Mouse (Mus musculus) E14TG2a.4 (cell line): Measurements from ENCODE around the gene Pld5.
"Not testable (repeated sequence)": the region's sequence is repeated elsewhere in the genome, so short reads cannot be mapped to it uniquely, and the experiment has no call there.

Experiments
- H3K27me3 ChIP-seq: 2 replicates; pipeline ENCODE4 v1.6.1; 2014; ENCODE audit warnings: low read length, control low read depth; ENCODE audit not compliant: insufficient read depth
- H3K36me3 ChIP-seq: 2 replicates; pipeline ENCODE4 v1.6.1; 2014; ENCODE audit warnings: low read length, control low read depth; ENCODE audit not compliant: insufficient read depth
- H3K4me1 ChIP-seq: replicated peaks from 2 replicates; pipeline ENCODE4 v1.6.1; 2014; ENCODE audit warnings: low read depth, low read length, control low read depth
- H3K4me3 ChIP-seq: replicated peaks from 2 replicates; pipeline ENCODE4 v1.5.1; 2014; ENCODE audit warnings: mild to moderate bottlenecking, low read length
- H3K9me3 ChIP-seq: 2 replicates; pipeline ENCODE4 v1.6.1; 2014; ENCODE audit warnings: low read length, control low read depth
- CTCF ChIP-seq: conservative IDR thresholded peaks from 2 replicates; pipeline ENCODE4 v1.5.1; 2014; ENCODE audit warnings: low read length
- NANOG ChIP-seq: IDR thresholded peaks from 2 replicates; pipeline ENCODE4 v1.6.1; 2014; ENCODE audit warnings: borderline replicate concordance, low read length, mixed read lengths
- POU5F1 ChIP-seq: IDR thresholded peaks from 2 replicates; pipeline ENCODE4 v1.6.1; 2014; ENCODE audit warnings: low read length, borderline replicate concordance

Gene Pld5

DNA sequence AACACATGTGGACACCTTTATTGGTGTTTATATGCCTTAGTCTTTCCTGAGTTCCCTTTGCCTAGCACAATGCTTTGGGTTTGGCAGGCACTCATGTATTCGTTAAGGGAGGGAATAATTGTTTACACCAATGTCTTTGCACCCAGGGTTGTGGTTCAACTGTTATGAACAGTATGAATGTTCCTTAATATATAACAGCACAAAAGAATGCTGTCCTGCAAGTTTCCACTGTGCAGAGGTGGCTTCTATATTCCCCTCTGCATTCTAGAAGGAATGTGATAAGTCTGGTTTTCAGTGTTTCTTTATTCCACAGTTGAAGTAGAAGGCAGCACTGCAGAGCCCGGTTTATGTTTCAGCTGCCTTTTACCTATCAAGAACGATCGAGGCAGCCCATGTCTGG lies 286.2 kb downstream of the Pld5 start:
- no peaks in the 10 kb centered on the region for H3K36me3 ChIP-seq
- no peaks in the 10 kb centered on the region for H3K27me3 ChIP-seq
- no peaks in the 10 kb centered on the region for H3K9me3 ChIP-seq
- no peak overlapping the region for H3K4me3 ChIP-seq
- TF ChIP-seq CTCF: no peak
- no peak for TF ChIP-seq NANOG
- TF ChIP-seq POU5F1: no peak
- no peaks in the 10 kb centered on the region for H3K4me1 ChIP-seq

- no peaks in the 10 kb centered on the region for H3K27me3 ChIP-seq
- TF ChIP-seq NANOG (no peak), CTCF (no peak)
- no peaks in the 10 kb centered on the region for H3K36me3 ChIP-seq
- H3K4me3 ChIP-seq: no peak overlapping the region
- no peaks in the 10 kb centered on the region for H3K4me1 ChIP-seq
- no peaks in the 10 kb centered on the region for H3K9me3 ChIP-seq
Measured at GRCm38 (mm10) chr1:175988448-175988847, 286.7 kb downstream of the Pld5 start.

DNA sequence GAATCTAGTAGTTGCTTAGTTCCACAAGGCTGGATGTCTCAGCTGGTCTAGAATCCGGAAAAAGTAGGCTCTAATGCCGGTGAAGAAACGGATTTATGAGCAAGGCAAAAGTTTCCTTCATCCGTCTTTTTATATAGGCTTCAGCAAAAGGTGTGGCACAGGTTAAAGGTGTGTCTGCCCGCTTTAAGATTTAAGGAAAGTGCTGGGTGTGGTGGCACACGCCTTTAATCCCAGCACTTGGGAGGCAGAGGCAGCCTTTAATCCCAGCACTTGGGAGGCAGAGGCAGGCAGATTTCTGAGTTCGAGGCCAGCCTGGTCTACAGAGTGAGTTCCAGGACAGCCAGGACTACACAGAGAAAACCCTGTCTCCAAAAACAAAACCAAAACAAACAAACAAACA lies 296.1 kb downstream of the Pld5 start, which contains the start of gene Rbm8a2:
Rbm8a2 (minus strand) TSS at position 101 of the 400 bp plus-strand sequence.
- H3K4me3 ChIP-seq, H3K4me1 ChIP-seq, H3K27me3 ChIP-seq, H3K36me3 ChIP-seq, H3K9me3 ChIP-seq: not testable (repeated sequence)

GRCm38 (mm10) chr1:175970710-175971109 lies 304.4 kb downstream of the Pld5 start:
- Histone ChIP-seq H3K9me3 (no peaks in the 10 kb centered on the region), H3K36me3 (no peaks in the 10 kb centered on the region), H3K4me1 (no peaks in the 10 kb centered on the region), H3K27me3 (no peaks in the 10 kb centered on the region), H3K4me3 (no peak overlapping the region)
- TF ChIP-seq POU5F1 (no peak), CTCF (no peak), NANOG (no peak)

DNA sequence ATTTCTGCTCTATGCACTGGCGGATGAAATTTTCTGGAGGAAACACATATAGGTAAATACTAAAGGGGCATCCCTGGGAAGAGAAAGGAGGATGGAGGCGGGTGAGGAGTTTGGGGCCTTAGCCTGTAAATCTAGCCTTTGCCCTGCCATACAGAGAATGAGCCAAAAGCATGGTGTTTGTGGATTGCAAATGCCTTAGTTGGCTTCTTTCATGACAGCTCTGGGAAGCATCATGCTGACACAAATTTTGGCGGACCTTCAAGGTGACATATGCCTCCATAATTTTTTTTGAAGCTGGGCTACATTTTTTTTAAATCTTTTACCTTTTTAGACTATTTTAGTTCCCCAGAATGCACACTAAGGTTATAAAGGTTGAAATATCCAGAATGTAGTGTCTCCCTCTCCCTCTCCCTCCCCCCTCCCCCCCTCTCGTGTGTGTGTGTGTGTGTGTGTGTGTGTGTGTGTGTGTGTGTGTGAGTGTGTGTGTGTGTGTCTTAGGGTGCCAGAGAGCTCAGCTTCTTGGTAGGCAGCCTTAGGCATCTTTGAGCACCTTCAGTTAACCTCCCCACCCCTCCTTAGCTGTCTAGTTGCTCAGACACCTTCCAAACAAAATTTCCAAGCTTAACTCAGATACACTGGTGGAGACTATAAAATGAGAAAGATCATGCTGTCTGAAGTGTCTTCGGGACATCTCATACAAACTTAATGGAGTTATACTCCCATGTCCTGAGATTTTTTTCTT lies 307.9 kb downstream of the Pld5 start:
- TF ChIP-seq POU5F1: no peak

GRCm38 (mm10) chr1:175961786-175962185 lies 313.3 kb downstream of the Pld5 start:
- TF ChIP-seq NANOG (no peak), POU5F1 (no peak), CTCF (no peak)
- H3K9me3 ChIP-seq: peaks cover 11% of the 10 kb centered on the region
- H3K4me1 ChIP-seq: no peaks in the 10 kb centered on the region
- no peaks in the 10 kb centered on the region for H3K27me3 ChIP-seq
- no peak overlapping the region for H3K4me3 ChIP-seq
- no peaks in the 10 kb centered on the region for H3K36me3 ChIP-seq

More for the DNA sequence above, 307.9 kb downstream of the Pld5 start:
- Histone ChIP-seq H3K36me3 (no peaks in the 10 kb centered on the region), H3K4me1 (no peaks in the 10 kb centered on the region), H3K9me3 (peaks cover 11% of the 10 kb centered on the region), H3K27me3 (no peaks in the 10 kb centered on the region), H3K4me3 (no peak overlapping the region)

DNA sequence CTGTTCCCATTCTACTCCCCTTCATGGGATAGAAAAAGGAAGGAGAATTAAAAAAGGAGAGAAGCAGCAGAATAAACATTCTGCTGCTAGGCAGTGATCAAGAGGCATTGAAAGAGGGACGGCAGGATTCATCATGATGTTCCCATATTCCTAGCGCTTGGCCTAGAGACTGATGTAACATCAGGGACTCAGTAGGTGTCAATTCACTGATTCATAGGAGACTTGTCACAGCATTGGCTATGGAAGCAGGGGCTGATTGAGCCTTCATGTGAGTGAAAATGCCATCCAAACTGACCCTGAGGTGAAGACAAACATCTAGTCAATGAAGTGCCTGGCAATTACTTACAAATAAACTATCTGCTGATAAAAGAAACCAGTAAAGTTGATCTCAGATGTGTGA lies 324.3 kb downstream of the Pld5 start:
- no peak overlapping the region for H3K4me3 ChIP-seq
- TF ChIP-seq NANOG (no peak), POU5F1 (no peak), CTCF (no peak)
- no peaks in the 10 kb centered on the region for H3K4me1 ChIP-seq
- H3K27me3 ChIP-seq: no peaks in the 10 kb centered on the region
- no peaks in the 10 kb centered on the region for H3K9me3 ChIP-seq
- no peaks in the 10 kb centered on the region for H3K36me3 ChIP-seq

- no peaks in the 10 kb centered on the region for H3K4me1 ChIP-seq
- H3K9me3 ChIP-seq: no peaks in the 10 kb centered on the region
- H3K27me3 ChIP-seq: no peaks in the 10 kb centered on the region
- TF ChIP-seq NANOG (no peak), POU5F1 (no peak), CTCF (no peak)
- H3K4me3 ChIP-seq: no peak overlapping the region
- H3K36me3 ChIP-seq: no peaks in the 10 kb centered on the region
Measured at GRCm38 (mm10) chr1:175950421-175950820, 324.7 kb downstream of the Pld5 start.

- Histone ChIP-seq H3K36me3 (no peaks in the 10 kb centered on the region), H3K27me3 (no peaks in the 10 kb centered on the region), H3K4me1 (no peaks in the 10 kb centered on the region), H3K4me3 (no peak overlapping the region), H3K9me3 (no peaks in the 10 kb centered on the region)
- no peak for TF ChIP-seq CTCF
- TF ChIP-seq POU5F1: no peak
- no peak for TF ChIP-seq NANOG
Measured at GRCm38 (mm10) chr1:175946718-175947315, 328.3 kb downstream of the Pld5 start.
